Mouse (Mus musculus): ENCODE results near the gene Adgre5.

GRCm38 (mm10) chr8:83706411-83706810 lies 34.7 kb downstream of the Adgre5 start:
- no peak for TF ChIP-seq FOSL1 (IDR thresholded peaks at IDR 0.05; ENCODE audit: insufficient read depth, low read length, poor library complexity, severe bottlenecking)
- TF ChIP-seq CTCF (IDR thresholded peaks at IDR 0.05; ENCODE audit: control insufficient read depth, insufficient read depth, insufficient read length): no peak

Measured in C2C12 (cell line).